ENCODE assay signal across 9 mouse cellular contexts in genomic region chr13:109278504-109278912, GRCm38 (mm10).
DNase-seq lines count a peak whose midpoint lies in the region; ATAC-seq lines count a peak whose summit lies in the region.
"Had no signal": no experiment of that assay in that cellular context is flagged by ENCODE, and none has a peak within 500 bp of the region (broad histone marks: within the 10 kb centered on the region; RNA-seq: fewer than 3 reads in every experiment).

No protein-coding gene starts in this region.

- 36% methylated on average over 10 of the region's 10 CpGs for WGBS in midbrain, embryonic 14.5 days

- H3K9me3 ChIP-seq in midbrain, embryonic 14.5 days (ENCODE audit: control insufficient read depth, low read length) = peaks cover 10% of the 10 kb centered on the region; the same call in 1 of the 2 replicates

- H3K27ac ChIP-seq in midbrain, embryonic 14.5 days (replicated peaks; ENCODE audit: low read depth, low read length) = no peak overlapping the region
- H3K27ac ChIP-seq: liver, embryonic 14.5 days had no signal

- H3K36me3 ChIP-seq in midbrain, embryonic 14.5 days (ENCODE audit: control insufficient read depth, insufficient read depth, low read length) = no peaks in the 10 kb centered on the region

- H3K4me2 ChIP-seq in midbrain, embryonic 14.5 days (ENCODE audit: low read length) = peak overlapping the region; percentile 13

- 0 out of 2 replicates have a peak, but pooled peaks cover 2% of the 10 kb centered on the region for H3K4me1 ChIP-seq in midbrain, embryonic 14.5 days (ENCODE audit: control insufficient read depth, insufficient read depth, low read length)

- no peak overlapping the region for H3K9ac ChIP-seq in midbrain, embryonic 14.5 days (replicated peaks; ENCODE audit: low read length)
- H3K9ac ChIP-seq: liver, embryonic 14.5 days had no signal

- DNase-seq in cerebellum, postnatal 10 days = peak; percentile 22 to 34
- DNase-seq in cerebellum, adult 8-10 months = no peak
- peak; percentile 22 to 55 for DNase-seq in left cerebral cortex, adult 18-20 months (ENCODE audit: low spot score in 2 of 2)
- DNase-seq in left cerebral cortex, postnatal 4 days = no peak
- DNase-seq in fat pad, adult 2 months (ENCODE audit: extremely low read depth, low read depth, low spot score) = peak; percentile 93
- DNase-seq in midbrain, embryonic 14.5 days = peak; percentile 61
- DNase-seq in B cell, adult 2 months = no peak
- DNase-seq in testis, postnatal 10 days (ENCODE audit: low spot score) = no peak

- intact Hi-C loops in left cerebral cortex, postnatal 4 days (cut with DNase I) = no loop called here

- H3K27me3 ChIP-seq in midbrain, embryonic 14.5 days (ENCODE audit: control insufficient read depth, insufficient read depth, low read length) = no peaks in the 10 kb centered on the region

- ATAC-seq in midbrain, embryonic 14.5 days (ENCODE audit: low FRiP score, low TSS enrichment) = peak; percentile 50; the same call in 1 of the 2 replicates

- no peak overlapping the region for H3K4me3 ChIP-seq in midbrain, embryonic 14.5 days (replicated peaks; ENCODE audit: low read depth, low read length)

Comparison
In these comparisons a context has a peak if more than half of its experiments do, and no peak if none do; other contexts are left out.
1. DNase-seq: peak in cerebellum, postnatal 10 days (2 of 2), left cerebral cortex, adult 18-20 months (2 of 2), fat pad, adult 2 months (single experiment) and midbrain, embryonic 14.5 days (single experiment); none in cerebellum, adult 8-10 months (single experiment), left cerebral cortex, postnatal 4 days (single experiment), B cell, adult 2 months (0 of 2) and testis, postnatal 10 days (single experiment).